Mouse (Mus musculus) spleen, embryonic (tissue): Measurements from ENCODE around the gene Tac2.

Experiments
- CTCF ChIA-PET: fragments of 350-600 bp; sonication (Branson Sonifier 250); formaldehyde crosslinking; loops from one replicate; lab custom pipeline; 2022; lab: Charles Lee

Gene Tac2

DNA sequence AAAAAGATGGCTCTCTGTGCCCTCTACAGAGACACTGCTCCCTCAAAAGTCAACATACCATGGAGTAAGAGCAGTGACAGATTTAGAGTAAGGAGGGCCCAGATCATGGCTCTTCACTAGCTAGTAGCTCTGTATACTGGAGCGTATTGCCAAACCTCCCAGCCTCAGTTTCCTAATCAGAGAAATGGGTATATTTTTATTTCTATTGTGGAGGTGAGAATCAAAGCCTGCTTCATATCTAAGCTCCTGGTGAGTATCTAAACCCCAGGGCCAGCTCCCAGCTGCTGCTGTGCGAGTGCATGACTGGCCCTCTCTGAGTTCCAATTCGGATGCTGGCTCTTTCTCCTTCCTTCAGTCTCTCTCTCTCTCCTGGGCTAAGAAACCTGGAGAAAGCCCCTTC, at the start of gene Tac2:
Gene Tac2 (plus strand): TSS at position 301 of the 400 bp plus-strand sequence.
- CTCF ChIA-PET, result interaction anchor here (0.6 kb wide), 1 partner anchor 156 kb away, joined by 4 read pairs; no protein-coding TSS in a partner anchor

DNA sequence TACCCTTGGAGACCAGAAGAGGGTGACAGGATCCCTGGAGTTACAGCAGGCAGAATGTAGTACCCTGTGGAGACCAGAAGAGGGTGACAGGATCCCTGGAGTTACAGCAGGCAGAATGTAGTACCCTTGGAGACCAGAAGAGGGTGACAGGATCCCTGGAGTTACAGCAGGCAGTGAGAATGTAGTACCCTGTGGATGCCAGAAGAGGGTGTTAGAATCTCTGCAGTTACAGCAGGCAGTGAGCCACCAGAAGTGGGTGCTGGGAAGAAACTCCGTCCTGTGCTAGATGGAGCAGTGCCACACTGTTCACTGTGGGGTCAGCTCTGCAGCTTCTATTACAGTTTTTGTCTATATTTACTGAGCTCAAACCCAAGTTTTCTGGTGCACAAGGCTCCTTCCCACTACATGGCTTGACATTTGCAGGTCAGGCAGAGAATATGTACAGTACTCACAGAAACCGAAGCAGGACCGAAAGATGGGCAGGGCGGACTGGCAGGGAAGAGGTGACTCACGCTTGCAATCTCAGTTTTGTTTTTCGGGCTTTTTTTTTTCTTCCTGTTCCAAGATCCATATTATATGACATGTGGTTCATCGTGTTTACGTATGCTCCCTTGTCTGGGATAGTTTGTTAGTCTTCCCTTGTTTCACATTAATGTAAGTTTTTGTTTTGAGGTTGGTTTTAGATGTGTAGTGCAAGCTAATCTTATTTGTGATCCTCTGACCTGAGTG, 49.3 kb upstream of the Tac2 start:
- CTCF ChIA-PET, result interaction anchor here (0.6 to 1.2 kb wide), 4 partner anchors 39 to 584 kb away, joined by 4 to 14 read pairs (median 10); no protein-coding TSS in a partner anchor

DNA sequence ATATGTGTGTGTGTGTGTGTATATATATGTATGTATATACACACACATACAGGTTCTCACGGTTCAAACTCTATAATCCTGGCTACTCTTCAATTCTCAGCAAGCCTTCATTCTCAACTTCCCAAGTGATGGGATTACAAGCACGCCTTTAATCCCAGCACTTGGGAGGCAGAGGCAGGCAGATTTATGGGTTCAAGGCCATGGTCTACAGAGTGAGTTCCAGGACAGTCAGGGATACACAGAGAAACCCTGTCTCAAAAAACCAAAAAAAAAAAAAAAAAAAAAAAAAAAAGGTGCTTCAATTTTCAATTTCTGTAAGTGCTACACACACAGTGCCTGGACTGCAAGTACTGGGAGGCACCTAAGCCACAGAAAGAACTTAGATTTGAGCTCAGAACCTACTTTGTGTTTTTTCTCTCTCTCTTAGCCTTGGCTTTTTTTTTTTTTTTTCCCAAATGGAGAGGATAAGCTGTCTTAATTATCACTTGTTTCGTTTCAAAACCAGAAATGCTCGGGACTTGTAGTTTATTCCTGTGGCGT, 48.3 kb upstream of the Tac2 start:
- CTCF ChIA-PET, result interaction anchor here (0.6 to 1.5 kb wide), 5 partner anchors 10 to 418 kb away, joined by 3 to 15 read pairs (median 9); no protein-coding TSS in a partner anchor

DNA sequence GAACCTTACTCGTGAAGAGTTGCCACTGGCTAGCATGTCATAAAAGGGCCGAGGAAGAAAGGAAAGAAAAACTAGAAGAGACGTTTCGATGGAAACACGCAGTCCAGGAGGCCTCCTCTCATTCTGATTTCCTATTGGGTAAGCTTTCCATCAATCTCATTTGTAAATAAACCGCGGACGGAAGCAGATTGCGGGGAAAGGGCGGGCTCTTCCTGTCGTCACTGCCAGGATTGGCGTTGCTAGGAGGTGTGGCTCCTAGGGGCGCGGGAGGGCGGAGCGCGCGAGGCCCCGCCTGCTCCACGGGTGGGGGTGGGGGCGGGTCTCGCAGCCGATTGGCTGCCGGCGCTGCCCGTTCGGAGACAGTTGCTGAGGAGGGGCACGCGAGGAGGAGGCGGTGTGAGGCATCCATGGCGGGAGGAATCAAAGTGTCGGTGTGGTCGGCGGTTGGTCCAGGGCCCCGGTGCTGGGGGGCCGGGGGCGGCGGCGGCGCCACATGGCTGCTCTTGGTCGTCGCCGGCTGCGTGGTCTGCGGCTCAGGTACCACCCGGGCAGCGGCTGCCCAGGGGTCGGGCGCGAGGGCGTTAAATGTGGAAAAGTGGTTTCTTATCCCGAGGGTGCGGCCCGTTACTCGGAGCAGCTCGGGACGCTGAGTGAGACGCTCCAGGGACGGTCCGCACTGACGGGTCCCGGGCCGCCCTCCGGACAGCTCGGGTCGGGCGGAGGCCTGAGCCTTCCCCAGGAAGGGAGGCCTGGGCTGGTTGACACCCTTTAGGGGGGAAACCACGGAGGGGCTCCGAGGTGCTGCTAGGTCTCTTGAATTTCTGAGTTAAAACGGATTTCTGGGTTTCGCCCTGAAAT, 47.4 kb upstream of the Tac2 start:
- CTCF ChIA-PET, result interaction anchor here (0.7 to 1.5 kb wide), 3 partner anchors 11 to 417 kb away, joined by 8 to 15 read pairs (median 9); no protein-coding TSS in a partner anchor

DNA sequence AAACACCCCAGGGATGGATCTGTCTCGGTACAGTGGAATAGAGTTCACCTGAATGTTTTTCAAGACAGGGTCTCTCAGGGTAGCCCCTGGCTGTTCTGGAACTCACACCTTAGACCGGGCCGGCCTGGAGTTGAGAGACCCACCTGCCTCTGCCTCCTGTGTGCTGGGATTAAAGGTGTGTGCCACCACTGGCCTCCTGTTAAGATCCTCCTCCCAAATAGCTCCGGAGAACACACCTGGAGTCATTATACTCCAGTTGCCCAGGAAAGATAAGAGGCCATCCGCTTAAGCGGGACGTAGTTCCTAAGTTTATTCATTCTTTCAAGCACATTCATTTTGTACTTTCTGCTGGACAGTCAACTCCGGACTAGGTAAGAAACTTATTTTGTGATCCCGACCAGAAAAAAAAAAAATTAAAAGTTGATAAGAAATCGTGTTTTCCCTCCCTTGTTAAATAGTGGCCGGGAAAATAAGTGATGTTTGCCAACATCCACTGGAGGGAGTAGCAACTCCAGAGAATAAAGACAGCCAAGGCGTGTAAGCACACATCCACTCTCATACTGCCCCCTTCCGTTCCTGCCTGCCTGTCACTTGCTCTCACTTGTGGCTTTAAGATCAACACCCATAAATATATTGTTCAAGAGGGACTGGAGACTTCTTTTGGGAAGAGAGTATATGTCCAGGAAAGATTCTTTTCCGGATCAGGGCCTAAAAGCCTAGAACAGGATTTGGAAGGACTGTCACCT, 46.5 kb upstream of the Tac2 start:
- CTCF ChIA-PET, result no interaction called here

DNA sequence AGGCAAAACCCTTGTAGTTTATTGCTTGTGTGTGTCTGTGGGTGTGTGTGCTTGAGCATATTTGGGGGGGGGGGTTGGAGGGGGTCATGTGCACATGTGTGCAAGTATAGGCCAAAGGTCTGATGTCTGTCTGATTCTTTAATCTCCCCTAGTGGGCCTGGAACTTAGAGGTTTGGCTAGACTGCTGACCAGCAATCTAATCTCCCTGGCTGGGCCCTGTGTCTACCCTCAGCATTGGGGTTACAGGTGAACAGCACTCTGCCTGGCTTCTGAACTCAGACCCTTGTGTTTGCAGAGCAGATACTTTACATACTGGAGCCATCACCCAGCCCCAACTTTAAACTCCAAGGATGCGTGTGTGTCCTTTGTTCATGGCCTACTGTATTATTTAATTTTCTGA, 45.1 kb upstream of the Tac2 start:
- CTCF ChIA-PET, result no interaction called here

DNA sequence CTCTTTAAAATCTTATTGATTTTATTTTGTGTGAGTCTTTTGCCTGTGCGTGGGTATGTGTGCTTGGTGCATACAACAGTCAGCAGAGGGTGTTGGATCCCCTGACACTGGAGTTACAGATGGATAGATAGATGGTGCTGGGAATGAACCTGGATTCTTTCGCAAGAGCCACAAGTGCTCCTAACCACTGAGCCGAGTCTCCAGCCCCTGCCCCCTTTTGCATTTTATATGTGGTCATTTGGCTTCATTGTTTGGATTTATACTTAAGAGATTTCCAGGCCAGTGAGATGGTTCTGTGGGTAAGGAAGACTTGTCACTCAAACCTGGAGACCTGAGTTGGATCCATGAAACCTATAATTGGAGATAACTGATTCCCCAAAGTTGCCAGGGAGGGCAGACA, 44.4 kb upstream of the Tac2 start:
- CTCF ChIA-PET, result interaction anchor here (0.6 kb wide), 1 partner anchor 38 kb away, joined by 3 read pairs; no protein-coding TSS in a partner anchor

DNA sequence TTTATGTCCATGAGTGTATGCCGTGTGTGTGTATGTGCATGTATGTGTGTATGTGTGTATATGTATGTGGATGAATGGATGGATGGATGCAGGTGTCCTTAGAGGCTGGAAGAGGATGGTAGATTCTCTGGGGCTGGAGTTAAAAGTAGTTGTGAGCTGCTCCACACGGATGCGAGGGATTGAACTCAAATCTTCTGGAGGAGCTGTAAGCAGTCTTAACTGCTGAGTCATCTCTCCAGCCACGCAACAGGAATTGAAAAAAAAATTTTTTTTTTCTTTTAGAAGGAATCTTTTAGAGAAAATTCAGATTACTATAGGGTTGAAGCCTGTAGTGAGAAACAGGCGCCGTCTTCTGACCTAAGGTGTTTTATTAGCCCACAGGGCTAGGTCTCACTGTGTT, 41.4 kb upstream of the Tac2 start:
- CTCF ChIA-PET, result interaction anchor here (0.6 kb wide), 1 partner anchor 380 kb away, joined by 12 read pairs; no protein-coding TSS in a partner anchor

DNA sequence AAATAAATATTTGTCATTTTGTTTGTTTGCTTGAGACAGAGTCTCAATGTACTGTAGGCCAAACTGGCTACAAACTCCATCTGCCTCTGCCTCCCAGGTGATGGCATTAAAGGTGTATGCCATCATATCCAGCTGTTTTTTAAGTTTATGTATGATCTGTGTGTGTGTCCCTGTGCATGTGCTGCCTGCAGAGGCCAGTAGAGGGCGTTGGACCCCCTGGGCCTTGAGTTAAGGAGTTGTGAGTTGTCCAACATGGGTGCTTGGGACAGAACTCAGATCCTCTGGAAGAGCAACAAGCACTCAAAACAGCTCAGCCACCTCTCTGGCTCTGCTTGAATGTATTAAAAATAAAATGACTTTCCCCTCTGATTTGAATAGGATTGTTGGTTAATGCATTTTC, 33.2 kb upstream of the Tac2 start:
- CTCF ChIA-PET, result no interaction called here

DNA sequence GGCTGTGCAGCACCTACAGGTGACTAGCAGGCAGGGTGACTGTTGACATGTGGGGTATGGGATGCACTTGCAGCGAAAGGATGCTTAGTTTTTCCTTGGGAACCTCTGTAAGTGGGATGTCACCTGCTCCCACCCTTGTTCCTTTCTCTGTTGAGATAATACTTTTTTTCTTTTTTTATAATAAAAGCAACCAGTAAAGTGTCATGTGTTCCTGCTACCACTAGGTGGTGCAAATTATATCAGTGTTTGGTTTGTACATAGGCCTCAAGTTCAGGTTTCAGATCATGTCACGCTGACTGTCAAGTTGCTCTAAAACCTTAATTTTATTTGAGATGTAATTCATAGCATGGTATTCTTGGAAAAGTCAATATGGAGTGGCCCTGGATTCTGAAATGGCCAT, 29.6 kb upstream of the Tac2 start:
- CTCF ChIA-PET, result no interaction called here

DNA sequence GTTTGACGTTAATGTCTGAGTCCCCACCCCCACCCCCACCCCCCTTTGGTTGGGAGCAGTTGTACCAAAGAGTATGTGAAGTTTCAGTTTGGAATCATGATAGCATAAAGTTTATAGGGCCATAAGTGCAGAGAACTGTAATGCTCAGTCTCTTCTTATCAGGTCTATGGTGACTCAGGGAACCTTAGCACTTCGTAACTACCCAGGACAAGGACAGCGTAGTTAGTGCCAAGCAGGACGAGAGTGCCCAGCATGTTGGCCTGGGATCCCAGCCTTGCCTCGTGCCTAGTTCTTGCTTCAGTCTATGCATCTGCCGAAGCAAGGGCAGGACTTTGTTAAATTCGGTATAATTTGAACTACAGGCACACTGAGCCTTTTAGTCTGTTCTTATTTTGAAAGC, 28.5 kb upstream of the Tac2 start:
- CTCF ChIA-PET, result no interaction called here

DNA sequence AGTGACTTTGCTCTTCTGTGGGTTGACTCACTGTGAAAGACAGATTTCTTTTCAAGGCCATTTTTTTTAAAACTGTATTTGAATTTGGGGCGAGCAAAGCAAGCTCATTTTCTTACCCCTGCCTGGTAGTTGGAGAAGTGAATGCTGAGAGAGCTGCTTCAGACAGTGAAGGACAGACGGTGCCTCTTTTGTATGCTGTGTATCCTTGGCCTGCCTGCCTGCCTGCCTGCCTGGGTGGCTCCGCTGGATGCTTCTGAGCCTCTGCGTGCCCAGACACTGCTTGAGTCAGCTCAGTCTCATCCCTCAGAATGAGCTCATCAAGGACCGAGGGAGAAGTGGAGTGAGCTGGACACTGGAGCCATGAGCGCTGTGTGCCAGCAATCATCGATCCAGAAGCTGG, 25.3 kb upstream of the Tac2 start:
- CTCF ChIA-PET, result no interaction called here

DNA sequence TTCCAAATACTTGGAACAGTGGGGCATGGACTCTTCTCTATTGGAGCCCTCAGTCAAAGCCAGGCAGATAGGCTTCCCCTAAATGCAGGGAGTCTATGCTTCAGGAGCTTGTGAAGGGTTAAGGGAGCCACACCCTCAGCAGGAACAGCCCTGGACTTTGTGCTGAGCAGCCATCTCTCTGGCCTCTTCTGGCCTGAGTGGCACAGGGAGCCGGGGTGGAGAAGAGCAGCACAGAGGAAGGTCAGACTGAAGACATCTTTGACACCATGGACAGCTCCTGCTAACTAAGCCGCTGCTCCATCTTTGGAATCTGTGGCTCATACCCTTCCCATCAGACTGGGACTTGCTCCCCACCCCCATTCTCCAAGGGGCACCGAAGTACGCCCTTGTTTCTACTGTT, 21.0 kb upstream of the Tac2 start:
- CTCF ChIA-PET, result no interaction called here

DNA sequence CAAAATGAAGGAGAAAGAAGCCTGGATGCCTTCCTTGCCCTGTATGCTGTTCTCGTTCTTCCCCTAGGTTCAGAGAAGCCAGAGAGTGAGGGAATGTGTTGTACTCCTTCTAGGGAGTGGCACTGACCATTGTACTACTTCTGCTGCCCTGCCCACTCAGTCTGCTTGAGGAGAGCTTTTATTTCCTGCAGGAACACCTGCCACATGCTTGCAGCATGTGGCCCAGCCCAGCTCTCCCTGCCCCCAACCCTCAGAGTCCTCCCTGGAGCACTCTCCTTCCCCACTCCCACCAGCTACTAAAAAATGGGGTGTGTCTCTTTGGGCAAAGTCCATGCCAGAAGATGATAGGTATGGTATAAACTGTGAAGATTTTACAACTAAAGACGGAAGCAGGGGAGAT, 20.0 kb upstream of the Tac2 start:
- CTCF ChIA-PET, result no interaction called here

DNA sequence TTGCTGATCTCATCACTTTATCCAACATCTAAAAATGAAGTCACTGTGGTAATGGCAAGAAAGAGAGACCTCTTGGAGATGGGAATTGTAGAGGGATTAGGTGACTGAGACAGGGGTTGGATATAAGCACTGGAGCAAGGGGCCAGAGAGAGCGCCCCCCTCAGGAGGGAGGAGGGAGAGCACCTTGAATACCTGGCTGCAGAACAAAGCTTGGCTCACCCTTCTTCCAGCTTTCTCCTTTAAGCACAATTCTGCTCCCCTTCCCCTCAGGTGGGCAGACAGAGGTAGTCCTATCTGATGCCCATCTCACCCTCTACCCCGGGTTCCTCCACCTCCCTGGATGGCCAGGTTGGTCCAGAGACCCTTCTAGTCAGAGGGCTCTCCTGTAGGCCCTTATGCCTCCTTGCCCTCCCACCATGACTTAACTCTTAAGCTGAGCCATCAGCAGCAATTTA, 19.5 kb upstream of the Tac2 start, which contains the start of gene Myo1a:
Gene Myo1a (plus strand): TSS at position 405 of the 455 bp plus-strand sequence.
- CTCF ChIA-PET, result no interaction called here

DNA sequence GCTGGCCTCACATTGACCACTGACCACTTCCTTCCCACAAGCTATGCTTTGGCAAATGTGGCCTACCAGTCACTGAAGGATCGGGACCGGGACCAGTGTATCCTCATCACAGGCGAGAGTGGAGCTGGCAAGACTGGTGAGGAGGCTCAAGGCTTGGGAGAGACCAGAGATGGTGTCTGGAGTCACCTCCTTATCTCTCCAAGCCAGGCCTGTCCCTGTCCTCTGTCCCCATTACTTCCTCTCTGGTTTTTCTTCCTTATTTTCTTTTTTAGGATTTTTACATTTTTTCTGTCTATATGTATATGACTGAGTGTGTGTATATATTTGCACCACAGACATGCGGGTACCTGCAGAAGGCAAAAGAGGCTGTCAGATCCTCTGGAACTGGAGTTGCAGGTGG, 18.5 kb upstream of the Tac2 start:
- CTCF ChIA-PET, result no interaction called here

DNA sequence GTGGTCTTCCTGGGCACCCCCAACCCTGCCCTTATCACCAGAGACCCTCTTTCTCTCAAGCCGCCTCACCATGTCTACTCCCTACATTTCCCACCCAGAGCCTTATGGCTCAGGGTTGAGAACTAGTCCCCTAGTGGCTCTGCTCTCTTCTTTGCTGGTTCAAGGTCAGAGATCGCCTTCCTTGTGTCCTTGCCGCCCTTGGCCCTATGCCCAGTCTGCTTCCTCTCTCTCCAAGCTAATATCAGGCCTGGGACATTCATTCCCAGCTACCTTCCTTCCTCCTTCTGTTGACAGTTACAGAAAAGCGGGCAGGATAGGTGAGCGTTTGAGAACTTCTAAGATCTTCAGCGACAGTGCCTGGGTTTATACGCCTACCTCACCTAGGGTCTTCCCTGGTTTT, 16.6 kb upstream of the Tac2 start:
- CTCF ChIA-PET, result no interaction called here

DNA sequence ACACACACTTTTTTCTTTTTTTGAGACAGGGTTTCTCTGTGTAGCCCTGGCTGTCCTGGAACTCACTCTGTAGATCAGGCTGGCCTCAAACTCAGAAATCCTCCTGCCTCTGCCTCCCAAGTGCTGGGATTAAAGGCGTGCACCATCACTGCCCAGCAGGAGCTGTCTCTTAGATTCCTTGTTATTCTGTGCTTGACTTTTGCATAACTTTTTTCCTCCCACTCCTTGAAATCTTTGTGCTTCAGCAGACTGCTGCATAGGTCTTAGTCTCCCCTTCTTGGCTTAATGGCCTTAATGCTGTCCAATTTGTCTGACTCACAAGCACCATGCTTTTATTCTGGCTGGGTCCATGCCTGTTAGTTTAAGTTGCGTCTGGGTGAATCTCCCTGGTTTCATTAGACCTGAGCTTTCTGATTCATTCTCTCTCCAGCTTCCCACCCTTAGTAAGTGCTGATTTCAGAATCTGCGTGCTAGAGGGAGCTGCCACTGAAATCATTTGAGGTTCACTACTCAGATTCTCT, 15.4 kb upstream of the Tac2 start:
- CTCF ChIA-PET, result no interaction called here

DNA sequence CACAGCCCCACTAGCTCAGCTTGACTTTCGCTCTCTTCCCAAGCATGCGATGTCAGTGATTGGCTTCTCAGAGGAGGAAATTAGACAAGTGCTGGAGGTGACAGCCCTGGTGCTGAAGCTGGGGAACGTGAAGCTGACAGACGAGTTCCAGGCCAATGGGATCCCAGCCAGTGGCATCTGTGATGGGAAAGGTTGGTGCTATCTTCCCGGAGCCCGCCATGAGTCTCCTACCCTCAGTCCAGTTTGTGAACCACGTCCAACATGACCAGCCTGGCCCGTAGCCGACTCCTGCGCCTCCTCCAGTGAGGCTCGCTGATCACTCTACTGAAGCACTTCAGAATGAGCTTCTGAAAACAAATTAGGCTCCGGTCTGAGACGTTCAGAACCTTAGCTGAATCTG, 13.9 kb upstream of the Tac2 start:
- CTCF ChIA-PET, result no interaction called here

DNA sequence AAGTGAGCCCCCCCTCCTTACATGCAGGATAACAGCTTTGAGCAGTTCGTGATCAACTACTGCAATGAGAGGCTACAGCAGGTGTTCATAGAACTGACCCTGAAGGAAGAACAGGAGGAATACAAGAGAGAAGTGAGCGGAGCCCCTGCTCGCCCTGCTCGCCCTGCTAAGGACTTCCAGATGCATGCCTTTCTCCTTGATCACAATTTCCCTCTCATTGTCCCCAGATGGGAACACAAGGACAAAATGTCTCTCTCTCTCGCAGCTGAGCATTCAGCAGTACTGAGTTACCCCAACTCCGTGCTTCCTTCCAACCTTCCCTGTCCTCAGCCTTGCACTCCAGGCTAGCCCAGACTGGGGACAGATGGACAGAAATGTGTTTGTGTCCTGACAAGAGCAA, 11.5 kb upstream of the Tac2 start:
- CTCF ChIA-PET, result no interaction called here
